Mouse (Mus musculus): Measurements from ENCODE around the gene Mtmr6. TPM values are rescaled to one million over a fixed set of nuclear protein-coding genes. Genes with fewer than 3 reads are reported as not detected.

The Mtmr6 gene
- polyA plus RNA-seq, 1 experiment = 0.20 TPM

DNA sequence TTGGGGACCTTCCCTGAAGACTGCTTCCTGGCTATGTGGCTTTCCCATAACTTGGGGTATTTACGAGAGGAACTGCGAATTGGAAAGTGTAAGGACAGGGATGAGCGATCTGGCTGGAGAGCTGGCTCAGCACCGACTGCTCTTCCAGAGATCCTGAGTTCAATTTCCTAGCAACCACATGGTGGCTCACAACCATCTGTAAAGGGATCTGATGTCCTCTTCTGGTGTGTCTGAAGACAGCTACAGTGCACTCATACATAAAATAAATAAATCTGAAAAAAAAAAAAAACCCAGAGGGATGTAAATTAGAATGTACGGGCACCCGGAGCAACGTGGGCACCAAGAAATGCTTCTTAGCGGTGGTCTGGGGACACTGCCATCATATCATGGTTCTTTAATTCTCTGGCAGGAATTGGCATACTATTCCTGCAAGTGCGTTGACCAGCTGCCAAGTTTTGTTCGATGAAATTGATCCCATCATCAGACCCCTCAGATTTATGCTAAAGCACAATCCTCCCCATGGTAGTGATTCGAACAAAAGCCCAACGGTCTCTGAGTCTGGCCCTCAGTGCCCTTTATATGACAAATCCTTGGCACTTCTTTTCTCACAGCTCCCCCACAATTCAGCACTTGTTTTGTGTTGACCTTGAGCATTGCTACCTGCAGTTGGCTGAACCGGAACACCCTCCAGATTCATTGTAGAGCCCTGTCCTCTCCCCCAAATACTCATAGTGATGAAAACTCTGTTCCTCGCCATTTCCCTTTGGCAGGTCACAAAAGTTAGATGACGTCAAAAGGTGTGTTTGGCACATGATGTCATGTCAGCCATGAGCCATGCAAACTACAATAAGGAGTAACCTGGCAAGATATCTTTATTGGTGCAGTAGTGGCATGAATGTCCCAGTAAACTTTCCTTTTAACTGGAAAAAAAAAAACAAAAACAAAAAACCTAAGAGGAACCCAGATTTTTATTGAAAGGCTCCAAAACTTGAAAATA is 12.7 kb upstream of the Mtmr6 start:
- TF ChIP-seq GATA1 (IDR thresholded peaks at IDR 0.05; ENCODE audit: low read length) (no peak), TAL1 (IDR thresholded peaks at IDR 0.05; ENCODE audit: low read length) (no peak)
- Histone ChIP-seq H3K4me1 (ENCODE audit: control insufficient read depth) (peaks cover 62% of the 10 kb centered on the region), H3K4me3 (replicated peaks) (peak overlapping the region; percentile 100), H3K9me3 (ENCODE audit: control insufficient read depth, low read length) (no peaks in the 10 kb centered on the region), H3K36me3 (ENCODE audit: control insufficient read depth) (peaks cover 12% of the 10 kb centered on the region), H3K27me3 (ENCODE audit: control insufficient read depth) (no peaks in the 10 kb centered on the region)

GRCm38 (mm10) chr14:60253466-60253865 is 11.6 kb upstream of the Mtmr6 start:
- H3K4me3 ChIP-seq (replicated peaks) = no peak overlapping the region
- H3K27me3 ChIP-seq (ENCODE audit: control insufficient read depth) = no peaks in the 10 kb centered on the region

DNA sequence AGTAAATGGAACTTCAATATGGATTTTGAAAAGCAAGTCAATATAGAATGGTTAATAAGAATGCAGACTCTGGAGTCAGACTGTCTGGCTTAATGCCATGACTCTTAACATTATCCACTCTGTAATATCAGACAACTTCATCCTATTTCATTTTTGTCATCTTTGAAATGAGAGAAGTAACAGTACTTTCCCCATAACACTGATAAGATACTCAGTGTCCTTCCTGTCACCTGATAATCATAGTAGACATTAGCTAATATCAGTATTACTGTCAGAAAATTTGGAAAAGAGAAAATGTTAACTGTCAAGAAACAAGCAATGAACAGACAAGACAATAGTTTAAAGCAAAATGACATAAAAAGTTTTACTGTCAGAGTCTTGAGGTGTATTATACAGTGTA is 10.3 kb upstream of the Mtmr6 start:
- no peaks in the 10 kb centered on the region for H3K27me3 ChIP-seq (ENCODE audit: control insufficient read depth)
- no peaks in the 10 kb centered on the region for H3K36me3 ChIP-seq (ENCODE audit: control insufficient read depth)
- no peak for TF ChIP-seq TAL1 (IDR thresholded peaks at IDR 0.05; ENCODE audit: low read length)
- no peak for TF ChIP-seq GATA1 (IDR thresholded peaks at IDR 0.05; ENCODE audit: low read length)
- H3K9me3 ChIP-seq (ENCODE audit: control insufficient read depth, low read length) = no peaks in the 10 kb centered on the region
- peaks cover 57% of the 10 kb centered on the region for H3K4me1 ChIP-seq (ENCODE audit: control insufficient read depth)
- H3K4me3 ChIP-seq (replicated peaks) = no peak overlapping the region

More at GRCm38 (mm10) chr14:60253466-60253865, 11.6 kb upstream of the Mtmr6 start:
- Histone ChIP-seq H3K36me3 (ENCODE audit: control insufficient read depth) (peaks cover 6% of the 10 kb centered on the region), H3K4me1 (ENCODE audit: control insufficient read depth) (peaks cover 67% of the 10 kb centered on the region), H3K9me3 (ENCODE audit: control insufficient read depth, low read length) (no peaks in the 10 kb centered on the region)
- TF ChIP-seq TAL1 (IDR thresholded peaks at IDR 0.05; ENCODE audit: low read length) (no peak), GATA1 (IDR thresholded peaks at IDR 0.05; ENCODE audit: low read length) (no peak)

DNA sequence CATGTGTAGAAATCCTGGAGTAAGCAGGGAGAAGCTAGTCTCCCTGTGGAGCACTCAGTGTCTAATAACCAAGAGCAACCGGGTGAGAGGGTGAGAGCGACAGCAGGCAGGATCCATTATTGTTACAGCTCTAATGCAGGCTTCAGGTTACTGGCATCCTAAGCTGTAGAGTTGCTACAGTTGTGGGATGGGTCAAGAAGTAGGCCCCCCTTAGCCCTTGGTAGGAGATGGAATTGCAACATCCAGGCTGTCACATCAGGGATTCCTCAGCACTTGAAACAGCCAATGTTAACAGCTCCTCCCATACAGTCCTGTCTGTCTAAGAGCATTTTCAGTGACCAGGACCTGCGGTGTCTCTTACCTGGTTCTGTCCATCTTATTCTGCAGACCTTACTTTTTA is 8.7 kb upstream of the Mtmr6 start:
- H3K4me3 ChIP-seq (replicated peaks) = no peak overlapping the region
- peaks cover 51% of the 10 kb centered on the region for H3K4me1 ChIP-seq (ENCODE audit: control insufficient read depth)
- no peaks in the 10 kb centered on the region for H3K36me3 ChIP-seq (ENCODE audit: control insufficient read depth)
- TF ChIP-seq TAL1 (IDR thresholded peaks at IDR 0.05; ENCODE audit: low read length) (no peak), GATA1 (IDR thresholded peaks at IDR 0.05; ENCODE audit: low read length) (no peak)
- no peaks in the 10 kb centered on the region for H3K27me3 ChIP-seq (ENCODE audit: control insufficient read depth)
- H3K9me3 ChIP-seq (ENCODE audit: control insufficient read depth, low read length) = no peaks in the 10 kb centered on the region

- Histone ChIP-seq H3K4me3 (replicated peaks) (peak overlapping the region; percentile 33), H3K4me1 (ENCODE audit: control insufficient read depth) (peaks cover 48% of the 10 kb centered on the region), H3K9me3 (ENCODE audit: control insufficient read depth, low read length) (no peaks in the 10 kb centered on the region), H3K36me3 (ENCODE audit: control insufficient read depth) (no peaks in the 10 kb centered on the region), H3K27me3 (ENCODE audit: control insufficient read depth) (no peaks in the 10 kb centered on the region)
- no peak for TF ChIP-seq TAL1 (IDR thresholded peaks at IDR 0.05; ENCODE audit: low read length)
- TF ChIP-seq GATA1 (IDR thresholded peaks at IDR 0.05; ENCODE audit: low read length) = no peak
These were observed 7.9 kb upstream of the Mtmr6 start for GRCm38 (mm10) chr14:60257101-60257500.

DNA sequence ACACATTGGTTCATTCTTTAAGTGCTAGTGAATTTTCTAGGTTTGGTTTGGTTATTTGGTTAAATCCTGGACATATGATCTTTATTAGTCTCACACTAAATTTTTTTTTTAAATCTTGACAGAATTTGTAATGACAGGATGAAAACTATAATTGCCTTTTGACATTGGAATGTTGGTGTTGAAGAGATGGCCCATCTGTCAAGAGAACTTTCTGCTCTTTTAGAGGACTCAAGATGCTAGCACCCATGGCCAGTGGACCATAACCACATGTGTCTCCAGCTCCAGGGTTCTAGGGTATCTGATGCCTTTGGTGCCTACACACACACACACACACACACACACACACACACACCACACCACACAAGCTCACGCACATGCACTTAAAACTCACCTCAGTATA is 7.2 kb upstream of the Mtmr6 start:
- no peaks in the 10 kb centered on the region for H3K9me3 ChIP-seq (ENCODE audit: control insufficient read depth, low read length)
- peaks cover 47% of the 10 kb centered on the region for H3K4me1 ChIP-seq (ENCODE audit: control insufficient read depth)
- H3K36me3 ChIP-seq (ENCODE audit: control insufficient read depth) = no peaks in the 10 kb centered on the region
- H3K4me3 ChIP-seq (replicated peaks) = no peak overlapping the region
- TF ChIP-seq GATA1 (IDR thresholded peaks at IDR 0.05; ENCODE audit: low read length) = no peak
- no peak for TF ChIP-seq TAL1 (IDR thresholded peaks at IDR 0.05; ENCODE audit: low read length)
- no peaks in the 10 kb centered on the region for H3K27me3 ChIP-seq (ENCODE audit: control insufficient read depth)

- no peaks in the 10 kb centered on the region for H3K27me3 ChIP-seq (ENCODE audit: control insufficient read depth)
- TF ChIP-seq TAL1 (IDR thresholded peaks at IDR 0.05; ENCODE audit: low read length) (no peak), GATA1 (IDR thresholded peaks at IDR 0.05; ENCODE audit: low read length) (no peak)
- peaks cover 37% of the 10 kb centered on the region for H3K4me1 ChIP-seq (ENCODE audit: control insufficient read depth)
- H3K9me3 ChIP-seq (ENCODE audit: control insufficient read depth, low read length) = no peaks in the 10 kb centered on the region
- H3K36me3 ChIP-seq (ENCODE audit: control insufficient read depth) = no peaks in the 10 kb centered on the region
- no peak overlapping the region for H3K4me3 ChIP-seq (replicated peaks)
These were observed 2.7 kb upstream of the Mtmr6 start for GRCm38 (mm10) chr14:60262316-60262715.

GRCm38 (mm10) chr14:60269333-60269732 is 4.3 kb downstream of the Mtmr6 start:
- Histone ChIP-seq H3K4me1 (ENCODE audit: control insufficient read depth) (peaks cover 36% of the 10 kb centered on the region), H3K9me3 (ENCODE audit: control insufficient read depth, low read length) (no peaks in the 10 kb centered on the region), H3K27me3 (ENCODE audit: control insufficient read depth) (no peaks in the 10 kb centered on the region), H3K36me3 (ENCODE audit: control insufficient read depth) (peaks cover 11% of the 10 kb centered on the region), H3K4me3 (replicated peaks) (no peak overlapping the region)
- TF ChIP-seq GATA1 (IDR thresholded peaks at IDR 0.05; ENCODE audit: low read length) (no peak), TAL1 (IDR thresholded peaks at IDR 0.05; ENCODE audit: low read length) (no peak)

GRCm38 (mm10) chr14:60273346-60273745 is 8.3 kb downstream of the Mtmr6 start:
- Histone ChIP-seq H3K4me1 (ENCODE audit: control insufficient read depth) (peaks cover 10% of the 10 kb centered on the region), H3K36me3 (ENCODE audit: control insufficient read depth) (peaks cover 17% of the 10 kb centered on the region), H3K27me3 (ENCODE audit: control insufficient read depth) (no peaks in the 10 kb centered on the region), H3K9me3 (ENCODE audit: control insufficient read depth, low read length) (no peaks in the 10 kb centered on the region), H3K4me3 (replicated peaks) (no peak overlapping the region)
- TF ChIP-seq TAL1 (IDR thresholded peaks at IDR 0.05; ENCODE audit: low read length) (no peak), GATA1 (IDR thresholded peaks at IDR 0.05; ENCODE audit: low read length) (no peak)
